Mouse (Mus musculus): Measurements from ENCODE around the gene Artn. TPM values are rescaled to one million over a fixed set of nuclear protein-coding genes. Genes with fewer than 3 reads are reported as not detected.
A peak's percentile ranks its signal among the peaks of the same experiment; 100 is the strongest.

Artn gene
- total RNA-seq (2014; rRNA removed; ENCODE audit: low replicate concordance) = not detected in 2 replicates
- 0.14 and 0.16 TPM in 2 replicates for polyA plus RNA-seq (2015; fragmentation: Nextera tagmentation; extraction: Ambion mirVana)

- Histone ChIP-seq H3K27ac (ENCODE audit: low read depth) (no peak within 1 kb of the TSS), H3K4me1 (ENCODE audit: control insufficient read depth, insufficient read depth) (peaks cover 23% of the 10 kb centered on the region), H3K4me3 (ENCODE audit: low read depth, low read length) (peak within 1 kb of the TSS; percentile 43), H3K36me3 (replicated peaks; ENCODE audit: control insufficient read depth, insufficient read depth, low read length) (no peaks in the 10 kb centered on the region), H3K27me3 (ENCODE audit: control insufficient read depth, insufficient read depth, low read length) (peaks cover 45% of the 10 kb centered on the region), H3K9me3 (replicated peaks; ENCODE audit: control insufficient read depth, low read length) (no peaks in the 10 kb centered on the region), H3K4me2 (ENCODE audit: low read depth, low read length) (peak within 1 kb of the TSS; percentile 75), H3K9ac (replicated peaks; ENCODE audit: low read depth, low read length) (peak within 1 kb of the TSS; percentile 29; the same call in 1 of the 2 replicates)
- 1% methylated on average over 33 of the region's 33 CpGs for WGBS
- no peak for ATAC-seq (ENCODE audit: insufficient read depth, low read depth)
- TF ChIP-seq CTCF (IDR thresholded peaks at IDR 0.05; ENCODE audit: low read depth) = no peak
- TF ChIP-seq EP300 (IDR thresholded peaks at IDR 0.05; ENCODE audit: low read depth) = no peak
- DNase-seq (ENCODE audit: low spot score) = no peak
Observed at GRCm38 (mm10) chr4:117929391-117929881, at the start of gene Artn. Gene Artn (minus strand): TSS chr4:117929763.

GRCm38 (mm10) chr4:117979181-117979580, 49.6 kb upstream of the Artn start:
- no peak for ATAC-seq (ENCODE audit: insufficient read depth, low read depth)
- WGBS = 95% methylated on average over 4 of the region's 4 CpGs

GRCm38 (mm10) chr4:117978282-117978681, 48.7 kb upstream of the Artn start:
- Histone ChIP-seq H3K9me3 (replicated peaks; ENCODE audit: control insufficient read depth, low read length) (no peaks in the 10 kb centered on the region), H3K4me1 (ENCODE audit: control insufficient read depth, insufficient read depth) (peaks cover 24% of the 10 kb centered on the region), H3K36me3 (replicated peaks; ENCODE audit: control insufficient read depth, insufficient read depth, low read length) (no peaks in the 10 kb centered on the region), H3K4me3 (ENCODE audit: low read depth, low read length) (no peak overlapping the region), H3K4me2 (ENCODE audit: low read depth, low read length) (no peak overlapping the region), H3K9ac (replicated peaks; ENCODE audit: low read depth, low read length) (no peak overlapping the region), H3K27ac (ENCODE audit: low read depth) (no peak overlapping the region), H3K27me3 (ENCODE audit: control insufficient read depth, insufficient read depth, low read length) (no peaks in the 10 kb centered on the region)
- ATAC-seq (ENCODE audit: insufficient read depth, low read depth) (no peak), DNase-seq (ENCODE audit: low spot score) (no peak)
- TF ChIP-seq CTCF (IDR thresholded peaks at IDR 0.05; ENCODE audit: low read depth) (no peak), EP300 (IDR thresholded peaks at IDR 0.05; ENCODE audit: low read depth) (no peak)
- 72% methylated on average over 9 of the region's 9 CpGs for WGBS

More at GRCm38 (mm10) chr4:117979181-117979580, 49.6 kb upstream of the Artn start:
- H3K4me1 ChIP-seq (ENCODE audit: control insufficient read depth, insufficient read depth) = peaks cover 32% of the 10 kb centered on the region
- H3K4me3 ChIP-seq (ENCODE audit: low read depth, low read length) = no peak overlapping the region
- H3K9ac ChIP-seq (replicated peaks; ENCODE audit: low read depth, low read length) = no peak overlapping the region
- H3K9me3 ChIP-seq (replicated peaks; ENCODE audit: control insufficient read depth, low read length) = no peaks in the 10 kb centered on the region
- no peak overlapping the region for H3K27ac ChIP-seq (ENCODE audit: low read depth)
- no peaks in the 10 kb centered on the region for H3K27me3 ChIP-seq (ENCODE audit: control insufficient read depth, insufficient read depth, low read length)
- no peaks in the 10 kb centered on the region for H3K36me3 ChIP-seq (replicated peaks; ENCODE audit: control insufficient read depth, insufficient read depth, low read length)
- TF ChIP-seq CTCF (IDR thresholded peaks at IDR 0.05; ENCODE audit: low read depth) (no peak), EP300 (IDR thresholded peaks at IDR 0.05; ENCODE audit: low read depth) (no peak)
- DNase-seq (ENCODE audit: low spot score) = no peak
- no peak overlapping the region for H3K4me2 ChIP-seq (ENCODE audit: low read depth, low read length)

- no peak for ATAC-seq (ENCODE audit: insufficient read depth, low read depth)
- 84% methylated on average over 11 of the region's 11 CpGs for WGBS
- H3K4me2 ChIP-seq (ENCODE audit: low read depth, low read length) = 0 out of 2 replicates have a peak overlapping the region, but pooled peaks have one; percentile 15
Observed at GRCm38 (mm10) chr4:117977841-117978240, 48.3 kb upstream of the Artn start.

GRCm38 (mm10) chr4:117977371-117977770, 47.8 kb upstream of the Artn start:
- H3K27ac ChIP-seq (ENCODE audit: low read depth) = 0 out of 2 replicates have a peak overlapping the region, but pooled peaks have one; percentile 4

More at GRCm38 (mm10) chr4:117977841-117978240, 48.3 kb upstream of the Artn start:
- Histone ChIP-seq H3K4me3 (ENCODE audit: low read depth, low read length) (no peak overlapping the region), H3K27me3 (ENCODE audit: control insufficient read depth, insufficient read depth, low read length) (no peaks in the 10 kb centered on the region), H3K27ac (ENCODE audit: low read depth) (no peak overlapping the region), H3K36me3 (replicated peaks; ENCODE audit: control insufficient read depth, insufficient read depth, low read length) (no peaks in the 10 kb centered on the region), H3K9ac (replicated peaks; ENCODE audit: low read depth, low read length) (no peak overlapping the region), H3K4me1 (ENCODE audit: control insufficient read depth, insufficient read depth) (peaks cover 19% of the 10 kb centered on the region), H3K9me3 (replicated peaks; ENCODE audit: control insufficient read depth, low read length) (no peaks in the 10 kb centered on the region)
- no peak for TF ChIP-seq CTCF (IDR thresholded peaks at IDR 0.05; ENCODE audit: low read depth)
- no peak for TF ChIP-seq EP300 (IDR thresholded peaks at IDR 0.05; ENCODE audit: low read depth)
- DNase-seq (ENCODE audit: low spot score) = no peak

More at GRCm38 (mm10) chr4:117977371-117977770, 47.8 kb upstream of the Artn start:
- Histone ChIP-seq H3K9ac (replicated peaks; ENCODE audit: low read depth, low read length) (no peak overlapping the region), H3K36me3 (replicated peaks; ENCODE audit: control insufficient read depth, insufficient read depth, low read length) (no peaks in the 10 kb centered on the region), H3K27me3 (ENCODE audit: control insufficient read depth, insufficient read depth, low read length) (no peaks in the 10 kb centered on the region), H3K4me3 (ENCODE audit: low read depth, low read length) (no peak overlapping the region), H3K9me3 (replicated peaks; ENCODE audit: control insufficient read depth, low read length) (no peaks in the 10 kb centered on the region), H3K4me2 (ENCODE audit: low read depth, low read length) (0 out of 2 replicates have a peak overlapping the region, but pooled peaks have one; percentile 15), H3K4me1 (ENCODE audit: control insufficient read depth, insufficient read depth) (peaks cover 15% of the 10 kb centered on the region)
- no peak for TF ChIP-seq EP300 (IDR thresholded peaks at IDR 0.05; ENCODE audit: low read depth)
- TF ChIP-seq CTCF (IDR thresholded peaks at IDR 0.05; ENCODE audit: low read depth) = no peak
- peak; percentile 65 for ATAC-seq (ENCODE audit: insufficient read depth, low read depth)
- 40% methylated on average over 9 of the region's 9 CpGs for WGBS
- peak; percentile 52 for DNase-seq (ENCODE audit: low spot score)

All from heart, postnatal 0 days (tissue).